Mouse (Mus musculus): ENCODE data around the gene Adcy5.

DNA sequence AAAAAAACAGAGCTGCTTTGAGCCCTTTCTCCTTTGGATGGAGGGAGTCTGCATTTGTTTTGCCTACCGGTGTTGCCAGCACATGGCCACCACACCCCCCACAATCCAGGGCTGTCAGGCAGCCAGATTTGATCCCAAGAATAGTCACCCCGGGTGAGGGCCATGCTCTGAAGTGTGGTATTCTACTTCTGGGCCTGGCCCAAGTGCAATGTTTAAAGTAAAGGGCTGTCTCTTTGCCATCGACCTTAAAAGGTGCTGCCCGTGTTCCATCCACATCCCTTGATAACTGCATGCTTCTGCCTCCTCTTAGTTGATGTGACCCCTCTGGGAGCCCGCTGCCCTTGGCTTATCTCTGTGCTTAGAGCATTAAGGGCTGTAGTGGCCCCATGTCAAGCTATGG is 46.6 kb downstream of the Adcy5 start:
- TF ChIP-seq POLR2A (IDR thresholded peaks at IDR 0.05; ENCODE audit: control insufficient read depth, low read depth, low read length) (no peak), CTCF (IDR thresholded peaks at IDR 0.05; ENCODE audit: control insufficient read depth, insufficient read depth, insufficient replicate concordance, low read depth, low read length) (no peak)
